Mouse (Mus musculus) brown adipose tissue, adult 24 weeks (tissue): ENCODE results near the gene 4930558K02Rik. TPM values are rescaled to one million over a fixed set of nuclear protein-coding genes. Genes with fewer than 3 reads are reported as not detected.

Source experiments
- H3K27ac ChIP-seq: fragments of 200-500 bp; replicated peaks from 2 replicates; pipeline ENCODE4 v1.5.1; 2012; ENCODE audit warnings: low read depth, mild to moderate bottlenecking, low read length
- H3K4me1 ChIP-seq: fragments of 200-500 bp; 2 replicates; pipeline ENCODE4 v1.6.1; 2012; ENCODE audit warnings: low read length, mixed read lengths; ENCODE audit not compliant: control insufficient read depth, insufficient read depth, insufficient read length
- H3K4me3 ChIP-seq: fragments of 200-500 bp; 2 replicates; pipeline ENCODE4 v1.5.1; 2012; ENCODE audit warnings: low read depth, mild to moderate bottlenecking, low read length, moderate library complexity; ENCODE audit not compliant: insufficient read depth
- polyA plus RNA-seq: library from polyadenylated mRNA; stranded (reverse); fragments of >200 nt; gene quantifications from 2 replicates; pipeline ENCODE4 v1.2.4, GENCODE M21; 2012; ENCODE audit not compliant: missing spikeins, insufficient read depth, insufficient read length

Gene 4930558K02Rik
- polyA plus RNA-seq, 1 experiment = not detected

DNA sequence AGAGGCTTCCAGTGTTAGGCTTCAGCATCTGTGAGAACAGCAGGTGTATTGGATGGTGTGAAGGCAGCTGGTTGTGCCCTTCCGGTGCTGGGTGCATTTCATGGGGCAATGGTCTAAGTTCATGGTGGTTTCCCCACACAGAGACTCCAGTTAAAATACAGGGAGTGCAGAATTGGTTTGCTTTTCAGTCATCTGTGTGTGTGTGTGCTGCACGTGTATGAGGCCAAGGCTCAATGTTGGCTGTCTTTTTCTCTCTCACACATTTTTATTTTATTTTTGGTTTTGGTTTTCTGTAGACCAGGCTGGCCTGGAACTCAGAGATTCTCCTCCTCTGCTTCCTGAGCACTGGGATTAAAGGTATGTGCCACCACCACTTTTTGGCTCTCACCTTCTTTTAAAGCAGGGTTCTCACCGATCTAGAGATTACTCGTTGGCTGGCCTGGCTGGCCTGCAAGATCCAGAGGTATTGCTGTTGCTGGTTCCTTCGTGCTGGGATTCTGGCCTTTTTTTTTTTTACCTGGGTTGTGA, 1.2 kb downstream of the 4930558K02Rik start:
- H3K27ac ChIP-seq = no peak overlapping the region
- H3K4me1 ChIP-seq = no peaks in the 10 kb centered on the region
- H3K4me3 ChIP-seq = no peak overlapping the region

- Histone ChIP-seq H3K4me1 (no peaks in the 10 kb centered on the region), H3K4me3 (no peak overlapping the region), H3K27ac (no peak overlapping the region)
Measured at GRCm38 (mm10) chr1:161977331-161977730, 2.1 kb downstream of the 4930558K02Rik start.

- H3K4me3 ChIP-seq = no peak overlapping the region
- H3K27ac ChIP-seq = 0 out of 2 replicates have a peak overlapping the region, but pooled peaks have one; percentile 10
- no peaks in the 10 kb centered on the region for H3K4me1 ChIP-seq
Measured at GRCm38 (mm10) chr1:161976255-161977182, 2.9 kb downstream of the 4930558K02Rik start.

GRCm38 (mm10) chr1:161972233-161972632, 7.2 kb downstream of the 4930558K02Rik start:
- peaks cover 3% of the 10 kb centered on the region; the same call in 1 of the 2 replicates for H3K4me1 ChIP-seq

DNA sequence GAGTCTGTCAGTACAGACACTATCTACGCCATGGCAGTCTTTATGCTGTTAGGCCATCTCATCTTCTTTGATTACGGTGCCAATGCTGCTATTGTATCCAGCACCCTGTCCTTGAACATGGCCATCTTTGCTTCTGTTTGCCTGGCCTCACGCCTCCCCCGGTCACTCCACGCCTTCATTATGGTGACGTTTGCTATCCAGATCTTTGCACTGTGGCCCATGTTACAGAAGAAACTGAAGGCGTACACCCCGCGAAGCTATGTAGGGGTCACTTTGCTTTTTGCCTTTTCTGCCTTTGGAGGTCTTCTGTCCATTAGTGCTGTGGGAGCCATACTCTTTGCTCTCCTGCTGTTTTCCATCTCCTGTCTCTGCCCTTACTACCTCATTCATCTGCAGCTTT, 8.6 kb downstream of the 4930558K02Rik start:
- no peak overlapping the region for H3K27ac ChIP-seq
- H3K4me3 ChIP-seq = no peak overlapping the region
- H3K4me1 ChIP-seq = peaks cover 3% of the 10 kb centered on the region; the same call in 1 of the 2 replicates

More at GRCm38 (mm10) chr1:161972233-161972632, 7.2 kb downstream of the 4930558K02Rik start:
- H3K27ac ChIP-seq = no peak overlapping the region
- no peak overlapping the region for H3K4me3 ChIP-seq

GRCm38 (mm10) chr1:161968589-161969407, 10.6 kb downstream of the 4930558K02Rik start, which contains the start of gene Pigc:
Gene Pigc, plus strand, starts transcription at chr1:161969186.
- peak within 1 kb of the TSS; percentile 75 for H3K4me3 ChIP-seq
- H3K4me1 ChIP-seq = peaks cover 3% of the 10 kb centered on the region; the same call in 1 of the 2 replicates
- H3K27ac ChIP-seq = peak within 1 kb of the TSS; percentile 41

DNA sequence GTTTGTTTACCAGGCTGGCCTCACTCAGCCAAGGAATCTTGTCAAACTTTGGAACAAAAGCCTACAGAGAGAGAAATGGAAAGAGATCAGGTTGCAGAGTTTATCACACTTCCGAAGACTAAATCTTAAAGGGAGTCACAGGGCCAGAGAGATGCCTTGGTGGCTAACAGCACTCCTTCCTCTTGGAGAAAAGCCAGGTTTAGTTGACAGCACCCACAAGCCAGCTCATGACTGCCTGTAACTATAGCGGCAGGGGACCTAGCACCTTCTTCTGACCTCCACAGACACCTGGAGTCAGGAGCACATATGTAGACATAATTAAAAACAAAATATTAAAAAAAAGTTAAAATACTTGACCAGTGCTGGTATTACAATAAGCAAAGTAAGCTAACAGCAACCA, 11.5 kb downstream of the 4930558K02Rik start:
- Histone ChIP-seq H3K4me1 (peaks cover 3% of the 10 kb centered on the region; the same call in 1 of the 2 replicates), H3K4me3 (no peak overlapping the region), H3K27ac (no peak overlapping the region)

DNA sequence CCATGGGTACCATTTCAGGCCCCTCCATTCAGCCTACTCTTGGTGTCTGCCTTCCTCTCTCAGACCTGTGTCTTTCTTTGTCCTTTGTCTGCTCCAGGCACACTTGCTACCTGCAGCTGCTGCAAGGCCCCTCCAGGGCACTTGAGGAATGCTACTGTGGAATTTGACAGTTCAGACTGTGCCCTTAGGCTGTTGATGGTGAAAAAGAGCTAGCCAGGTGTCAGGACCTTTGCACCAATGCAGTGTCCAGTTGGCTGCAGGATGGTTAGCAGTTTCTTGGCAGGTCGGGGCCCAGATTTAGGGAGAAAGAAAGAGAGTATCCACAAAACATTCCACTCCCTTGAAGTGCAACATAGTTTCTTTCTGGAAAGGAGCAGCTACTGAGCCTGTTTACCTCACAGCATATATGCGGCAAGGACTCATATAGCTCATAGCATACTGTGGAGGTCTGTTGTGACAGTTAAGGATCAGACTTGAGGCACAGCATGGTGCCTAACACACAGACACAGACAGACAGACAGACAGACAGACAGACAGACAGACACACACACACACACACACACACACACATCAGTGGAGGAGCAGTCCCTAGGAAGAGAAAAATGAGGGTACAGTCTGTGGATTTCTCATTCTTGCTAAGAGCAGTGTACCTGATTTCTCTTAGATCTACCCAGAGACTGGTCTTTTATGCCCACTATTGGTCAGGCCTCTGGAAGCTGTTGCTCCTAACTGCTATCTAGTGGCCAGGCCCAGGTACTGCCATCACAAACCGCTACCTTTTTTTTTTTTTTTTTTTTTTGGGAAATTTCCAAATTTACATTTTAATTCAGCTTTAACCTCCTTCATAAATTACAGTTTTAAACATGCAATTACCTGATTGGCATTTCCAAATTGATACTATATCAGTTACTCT, 16.7 kb downstream of the 4930558K02Rik start:
- no peak overlapping the region for H3K4me3 ChIP-seq

DNA sequence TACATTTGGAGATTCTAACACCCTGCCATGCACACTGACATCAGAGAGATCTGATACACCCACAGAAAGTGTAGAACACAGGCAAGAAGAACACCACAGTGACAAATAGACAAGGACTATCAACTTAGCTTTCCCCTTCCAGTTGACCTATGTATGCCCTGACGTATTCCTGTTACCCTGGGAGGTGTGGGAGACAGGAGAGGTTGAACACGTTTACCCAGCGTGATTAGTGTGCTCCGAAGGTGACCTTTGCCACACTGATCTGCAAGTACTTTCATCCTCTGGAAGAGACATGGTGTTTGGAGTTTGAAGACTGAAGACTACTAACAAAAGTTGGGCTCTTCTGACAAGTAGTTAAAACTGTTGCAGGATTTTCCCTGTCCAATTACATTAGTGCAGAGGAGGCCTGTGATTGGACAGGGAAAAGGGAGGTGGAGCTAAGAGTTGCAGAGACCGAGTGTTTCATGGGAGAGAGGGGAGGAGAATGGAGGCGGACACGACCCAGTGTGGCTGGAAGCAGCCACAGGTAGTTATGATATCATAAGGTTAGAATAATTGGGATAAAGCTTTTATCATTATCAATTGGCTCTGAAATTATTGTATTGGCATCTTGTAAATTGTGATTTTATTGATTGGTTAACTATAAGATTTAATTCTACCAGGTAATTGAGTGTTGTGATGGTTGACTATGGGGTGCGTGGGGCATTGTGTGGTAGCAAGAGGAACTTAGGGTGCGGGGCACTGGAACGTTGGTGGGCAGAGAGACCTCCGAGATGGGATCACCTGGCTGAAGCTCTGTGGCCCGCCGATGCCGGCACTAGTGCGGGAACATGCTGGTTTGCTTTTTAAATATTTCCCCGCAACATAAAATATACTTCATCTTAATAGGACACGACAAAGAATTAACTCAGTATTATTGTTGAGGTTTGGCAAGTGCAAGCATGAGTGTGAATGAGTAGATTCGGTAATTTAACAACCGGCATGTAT, 21.2 kb downstream of the 4930558K02Rik start:
- Histone ChIP-seq H3K4me1 (no peaks in the 10 kb centered on the region), H3K27ac (no peak overlapping the region), H3K4me3 (no peak overlapping the region)

More for the DNA sequence above, 16.7 kb downstream of the 4930558K02Rik start:
- H3K4me1 ChIP-seq = no peaks in the 10 kb centered on the region
- no peak overlapping the region for H3K27ac ChIP-seq

DNA sequence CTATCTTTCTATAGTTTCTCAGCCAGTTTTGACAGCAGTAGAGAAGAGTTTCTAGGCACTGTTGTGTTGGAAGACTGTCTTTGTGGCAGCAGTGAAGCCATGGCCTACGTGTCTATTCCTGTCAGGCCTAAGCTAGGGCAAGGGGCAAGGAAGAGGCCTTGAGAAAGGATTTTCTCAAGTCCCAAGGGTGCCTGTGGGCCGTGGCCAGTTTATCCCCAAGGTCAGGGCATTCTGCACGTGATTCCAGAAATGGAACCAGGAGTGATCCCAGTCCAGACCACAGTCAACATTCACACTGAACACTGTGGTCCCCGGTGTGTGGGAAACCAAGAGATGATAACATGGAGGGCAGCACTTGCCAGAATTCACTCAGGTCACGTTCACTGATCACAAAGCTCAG, 23.6 kb downstream of the 4930558K02Rik start:
- H3K4me1 ChIP-seq = peaks cover 2% of the 10 kb centered on the region; the same call in 1 of the 2 replicates
- H3K4me3 ChIP-seq = no peak overlapping the region
- 0 out of 2 replicates have a peak overlapping the region, but pooled peaks have one; percentile 3 for H3K27ac ChIP-seq

DNA sequence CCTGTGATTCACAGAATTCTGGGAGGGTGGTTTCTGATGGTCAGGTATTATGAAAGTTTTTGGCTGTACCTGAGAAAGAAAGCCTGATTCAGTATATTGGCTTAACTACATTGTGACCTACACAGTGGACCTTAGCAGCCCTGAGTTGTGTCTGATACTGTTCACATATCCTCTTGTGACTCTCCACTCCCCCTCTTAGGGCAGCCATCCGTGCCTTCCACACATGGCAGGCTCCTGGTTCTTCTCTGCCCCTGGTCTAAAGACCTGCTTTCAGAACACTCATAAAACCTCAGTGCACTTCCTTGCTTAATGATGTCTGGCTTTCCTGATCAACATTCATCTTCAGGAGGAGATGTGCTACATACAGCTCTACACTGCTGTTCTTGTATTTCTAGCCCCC, 26.8 kb downstream of the 4930558K02Rik start:
- Histone ChIP-seq H3K4me3 (no peak overlapping the region), H3K4me1 (peaks cover 2% of the 10 kb centered on the region; the same call in 1 of the 2 replicates), H3K27ac (no peak overlapping the region)

- Histone ChIP-seq H3K27ac (no peak overlapping the region), H3K4me3 (no peak overlapping the region), H3K4me1 (peaks cover 2% of the 10 kb centered on the region; the same call in 1 of the 2 replicates)
Measured at GRCm38 (mm10) chr1:161951009-161951779, 28.2 kb downstream of the 4930558K02Rik start.
